Mouse (Mus musculus): Measurements from ENCODE around the gene Mlxipl.

DNA sequence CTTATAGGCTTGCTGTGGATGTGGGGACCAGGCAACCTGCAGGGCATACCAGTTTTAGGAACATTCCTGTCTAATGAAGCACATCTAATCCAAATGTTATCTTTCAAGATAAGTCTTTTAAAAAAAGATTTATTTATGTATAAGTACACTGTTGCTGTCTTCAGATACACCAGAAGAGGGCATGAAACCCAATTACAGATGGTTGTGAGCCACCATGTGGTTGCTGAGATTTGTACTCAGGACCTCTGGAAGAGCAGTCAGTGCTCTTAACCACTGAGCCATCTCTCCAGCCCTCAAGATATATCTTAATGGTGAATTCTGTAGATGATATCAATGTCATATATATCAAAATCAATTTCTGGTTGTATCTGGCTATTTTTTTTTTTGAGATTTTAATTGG lies 56.3 kb downstream of the Mlxipl start:
- TF ChIP-seq GATA1 (IDR thresholded peaks at IDR 0.05; ENCODE audit: borderline replicate concordance, low read length) = no peak
- no peak for TF ChIP-seq FLI1 (IDR thresholded peaks at IDR 0.05; ENCODE audit: low read length)

All from megakaryocyte, embryonic 14.5 days (primary cell).